Mouse (Mus musculus): ENCODE results near the gene Sgo2a.
"Not testable (repeated sequence)": the region's sequence is repeated elsewhere in the genome, so short reads cannot be mapped to it uniquely, and the experiment has no call there.

Sgo2a gene

DNA sequence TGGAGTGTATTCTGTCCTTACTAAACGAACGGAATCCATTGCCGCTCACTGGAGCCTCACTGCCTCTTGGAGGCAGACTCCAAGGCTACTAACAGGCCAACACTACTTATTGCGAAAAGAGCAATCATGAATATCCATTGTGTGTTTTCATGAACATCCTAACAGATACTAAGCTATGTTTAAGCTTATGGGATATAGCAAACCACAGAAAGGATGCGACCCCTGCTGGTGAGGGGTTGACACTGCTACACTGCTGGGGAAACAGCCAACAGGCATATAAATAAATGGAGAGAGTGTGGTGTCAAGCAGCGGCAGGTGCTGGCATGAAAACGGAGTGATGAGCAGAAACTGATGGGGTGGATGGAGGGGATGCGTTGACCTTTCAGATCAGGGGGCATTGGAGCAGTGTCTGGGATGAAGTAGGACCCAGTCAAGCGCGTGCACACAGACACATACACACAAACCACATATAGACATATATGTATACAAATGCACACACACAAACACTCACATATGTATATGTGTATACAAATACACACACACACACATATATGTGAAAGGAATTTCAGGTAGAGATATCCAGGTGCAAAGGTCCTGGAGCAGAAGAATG lies 35.5 kb downstream of the Sgo2a start:
- DNase-seq (ENCODE audit: low spot score in 2 of 2), result peak; percentile 28 to 67

GRCm38 (mm10) chr1:58037306-58037705 lies 41.5 kb downstream of the Sgo2a start:
- DNase-seq (ENCODE audit: low spot score in 2 of 2), result not testable (repeated sequence)

GRCm38 (mm10) chr1:58045076-58045475 lies 49.3 kb downstream of the Sgo2a start:
- DNase-seq (ENCODE audit: low spot score in 2 of 2), result no peak

GRCm38 (mm10) chr1:58045546-58045945 lies 49.8 kb downstream of the Sgo2a start:
- DNase-seq (ENCODE audit: low spot score in 2 of 2), result no peak

GRCm38 (mm10) chr1:58046721-58047290 lies 51.0 kb downstream of the Sgo2a start:
- DNase-seq (ENCODE audit: low spot score in 2 of 2), result no peak

DNA sequence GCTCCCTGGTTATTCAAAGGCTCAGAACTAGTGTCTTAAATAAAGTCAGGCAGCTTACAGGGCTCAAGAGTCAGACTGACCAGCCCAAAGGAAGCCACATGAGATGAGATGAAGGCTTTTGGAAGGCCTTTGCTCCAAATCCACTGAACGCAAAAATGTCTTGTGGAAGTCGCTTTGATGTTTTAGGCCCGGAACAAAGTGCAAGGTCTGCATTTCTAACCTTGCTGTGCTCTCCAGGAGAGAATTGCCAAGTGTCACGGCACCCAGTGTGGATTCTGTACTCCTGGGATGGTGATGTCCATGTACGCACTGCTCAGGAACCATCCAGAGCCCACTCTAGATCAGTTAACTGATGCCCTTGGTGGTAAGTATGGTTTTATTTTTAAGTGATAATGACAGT lies 53.4 kb downstream of the Sgo2a start:
- DNase-seq (ENCODE audit: low spot score in 2 of 2), result no peak

GRCm38 (mm10) chr1:58055598-58055997 lies 59.8 kb downstream of the Sgo2a start:
- DNase-seq (ENCODE audit: low spot score in 2 of 2), result no peak

- DNase-seq (ENCODE audit: low spot score in 2 of 2), result no peak
Observed at GRCm38 (mm10) chr1:58056074-58056807, 60.5 kb downstream of the Sgo2a start.

GRCm38 (mm10) chr1:58056939-58057338 lies 61.2 kb downstream of the Sgo2a start:
- DNase-seq (ENCODE audit: low spot score in 2 of 2), result no peak

DNA sequence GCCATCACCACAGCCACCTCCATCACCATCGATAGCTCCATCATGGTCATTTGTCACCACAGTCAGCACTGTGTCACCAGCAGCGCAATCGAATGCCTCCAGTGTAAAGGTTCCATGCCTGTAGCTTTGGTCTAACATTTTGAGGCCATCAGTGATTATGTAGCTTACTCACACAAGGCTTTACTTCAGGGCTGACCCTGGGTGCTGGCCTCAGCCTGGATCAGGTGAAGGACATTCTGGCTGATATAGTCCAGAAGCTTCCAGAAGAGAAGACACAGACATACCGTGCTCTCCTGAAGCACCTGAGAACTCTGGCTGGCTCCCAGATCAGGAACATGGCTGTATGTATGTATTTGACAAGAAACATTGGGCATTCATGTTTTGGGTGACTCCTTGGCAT lies 63.1 kb downstream of the Sgo2a start:
- DNase-seq (ENCODE audit: low spot score in 2 of 2), result no peak

- DNase-seq (ENCODE audit: low spot score in 2 of 2), result no peak
Observed at GRCm38 (mm10) chr1:58062131-58062530, 66.4 kb downstream of the Sgo2a start.

GRCm38 (mm10) chr1:58065151-58065550 lies 69.4 kb downstream of the Sgo2a start:
- DNase-seq (ENCODE audit: low spot score in 2 of 2), result no peak

DNA sequence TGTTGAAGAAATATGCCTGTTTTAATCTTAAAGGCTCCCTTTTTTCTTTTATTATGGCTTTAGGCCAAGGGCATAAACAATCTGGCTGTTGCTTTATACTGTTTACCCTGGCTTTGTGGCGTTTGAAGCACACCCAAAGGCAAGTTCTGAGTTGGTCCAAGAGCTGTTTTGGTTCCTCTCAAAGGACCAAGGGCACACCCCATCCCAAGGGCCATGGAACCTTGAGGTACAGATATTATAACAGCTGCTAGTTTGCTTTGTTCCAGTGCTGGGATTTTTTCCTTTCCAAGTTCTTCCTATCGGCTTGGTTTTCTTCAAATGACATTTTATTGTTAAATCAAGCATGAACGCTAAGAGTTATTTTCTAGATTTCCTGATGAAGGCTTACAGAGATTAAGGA lies 69.8 kb downstream of the Sgo2a start:
- DNase-seq (ENCODE audit: low spot score in 2 of 2), result no peak

DNA sequence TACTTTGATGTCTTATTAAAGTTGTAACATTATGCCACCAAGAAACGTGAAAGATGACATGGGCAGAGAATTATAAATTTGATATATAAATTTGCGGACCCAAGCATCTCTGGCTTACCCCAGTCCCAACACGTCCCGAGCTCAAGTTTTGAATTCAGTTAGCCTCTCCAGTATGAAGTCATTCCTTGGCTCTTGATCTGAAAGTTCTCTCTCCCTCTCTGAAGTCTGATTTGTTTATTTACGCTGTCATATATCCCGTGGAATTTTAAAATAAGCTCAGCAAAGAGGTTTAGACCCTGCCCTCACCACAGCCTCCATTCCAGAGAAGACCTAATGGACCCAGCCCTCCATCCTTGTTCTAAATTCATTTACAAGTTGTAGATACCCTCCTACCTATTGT lies 73.4 kb downstream of the Sgo2a start:
- DNase-seq (ENCODE audit: low spot score in 2 of 2), result no peak

DNA sequence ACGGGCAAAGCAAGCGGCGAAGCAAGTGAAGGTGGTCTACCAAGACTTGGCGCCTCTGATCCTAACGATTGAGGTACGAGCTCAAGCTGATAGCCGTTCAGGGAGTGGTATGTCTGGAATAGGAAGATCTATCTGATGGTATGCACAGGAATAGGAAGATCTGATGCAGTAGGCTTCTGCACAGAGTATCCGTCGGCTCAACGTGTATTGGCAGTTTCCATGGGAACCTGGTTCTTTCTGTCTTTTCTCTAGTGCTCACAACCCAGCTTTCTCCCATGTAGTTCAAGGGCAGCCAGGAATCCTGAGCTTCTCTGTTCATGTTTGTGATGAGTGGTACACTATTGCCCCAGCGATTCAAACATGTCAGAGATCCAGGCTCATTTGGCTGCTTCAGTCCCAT lies 74.3 kb downstream of the Sgo2a start:
- no peak for DNase-seq (ENCODE audit: low spot score in 2 of 2)

DNA sequence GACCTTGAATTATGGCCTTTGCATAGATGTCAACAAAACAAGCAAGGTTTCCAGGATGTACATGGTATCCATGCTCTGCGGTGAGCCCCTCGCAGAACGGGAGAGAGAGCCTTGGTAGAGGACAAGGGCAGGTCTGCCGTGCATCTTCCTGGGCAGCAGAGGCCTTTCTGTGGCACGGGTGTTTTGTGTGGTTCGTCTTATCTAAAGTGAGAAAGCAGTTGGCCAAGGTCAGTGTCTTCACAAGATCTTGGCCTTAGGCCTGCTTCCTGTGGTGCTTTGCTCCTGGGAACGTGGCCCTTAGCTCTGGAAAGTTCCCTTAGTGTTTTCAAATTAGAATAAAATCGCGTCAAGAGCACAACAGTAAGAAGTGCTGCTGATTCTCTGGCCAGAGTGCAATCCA lies 75.2 kb downstream of the Sgo2a start:
- DNase-seq (ENCODE audit: low spot score in 2 of 2), result no peak

- no peak for DNase-seq (ENCODE audit: low spot score in 2 of 2)
Observed at GRCm38 (mm10) chr1:58071509-58071908, 75.7 kb downstream of the Sgo2a start.

DNA sequence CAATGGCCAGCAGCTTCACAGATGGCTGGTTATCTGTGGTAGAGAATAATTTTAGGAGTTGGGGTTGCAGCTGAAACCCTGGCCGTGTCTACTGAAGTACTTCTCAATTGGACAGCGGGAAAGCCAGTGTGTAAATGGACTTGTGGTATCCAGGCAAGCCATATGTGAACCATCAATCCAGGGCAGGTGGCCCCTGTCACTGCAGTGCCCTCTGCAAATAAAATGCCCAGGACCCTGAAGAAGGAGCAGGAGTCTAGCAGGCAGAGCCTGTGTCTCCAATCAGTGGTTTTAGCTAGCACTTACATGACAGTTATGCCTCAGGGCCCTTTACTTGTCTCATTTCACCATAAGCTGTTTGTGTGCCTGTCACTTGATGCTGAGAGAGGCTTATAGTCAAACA lies 76.6 kb downstream of the Sgo2a start:
- DNase-seq (ENCODE audit: low spot score in 2 of 2), result no peak

GRCm38 (mm10) chr1:58072991-58073730 lies 77.4 kb downstream of the Sgo2a start:
- no peak for DNase-seq (ENCODE audit: low spot score in 2 of 2)

DNA sequence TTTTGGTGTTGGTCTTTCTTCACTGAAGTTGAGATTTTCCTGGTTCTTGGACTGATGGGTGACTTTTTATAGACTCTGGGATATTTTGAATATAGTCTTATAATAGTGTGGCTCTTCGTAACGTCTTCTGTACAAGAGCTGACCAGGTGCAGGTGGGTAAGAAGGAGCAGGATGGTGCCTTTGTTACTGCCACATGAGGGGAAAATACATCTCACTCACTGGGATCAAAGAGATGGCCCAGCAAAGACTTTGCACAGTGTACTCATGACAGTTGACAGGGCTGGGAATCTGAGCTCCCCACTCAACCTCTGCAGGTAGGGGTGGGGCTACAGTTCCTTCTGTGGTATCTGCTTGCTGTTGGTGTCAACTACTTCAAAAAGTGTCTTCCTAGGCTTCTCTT lies 78.5 kb downstream of the Sgo2a start:
- no peak for DNase-seq (ENCODE audit: low spot score in 2 of 2)

All from spleen, postnatal 10 days (tissue).